Mouse (Mus musculus) megakaryocyte, embryonic 14.5 days (primary cell): Measurements from ENCODE around the gene Lnx1.

ENCODE experiments used
- FLI1 ChIP-seq: IDR thresholded peaks from 2 replicates; pipeline ENCODE4 v1.6.1; 2012; ENCODE audit warnings: low read length, inconsistent platforms, mixed read lengths
- GATA1 ChIP-seq: IDR thresholded peaks from 3 replicates; pipeline ENCODE4 v1.6.1; 2012; ENCODE audit warnings: mixed read lengths, low read length, inconsistent platforms, borderline replicate concordance

- no peak for TF ChIP-seq GATA1
- TF ChIP-seq FLI1, result no peak
Measured at GRCm38 (mm10) chr5:74647584-74647984, 55.1 kb downstream of the Lnx1 start.
